Mouse (Mus musculus) embryonic facial prominence, embryonic 11.5 days (tissue): ENCODE measurements around the gene Ccdc149. TPM values are rescaled to one million over a fixed set of nuclear protein-coding genes. Genes with fewer than 3 reads are reported as not detected.

Source experiments
- ATAC-seq: fragments of 200-750 bp; cut with Nextera tagmentation; replicated peaks from 2 replicates; pipeline ENCODE4 v1.8.0; 2017; ENCODE audit warnings: low read depth; ENCODE audit not compliant: insufficient number of reproducible peaks, low FRiP score, low TSS enrichment
- DNase-seq: peaks from one replicate; pipeline ENCODE4 v3.0.0-alpha.2; 2015; ENCODE audit warnings: low spot score
- H3K27ac ChIP-seq: fragments of 300-500 bp; sonication (generic); replicated peaks from 2 replicates; pipeline ENCODE4 v1.5.1; 2014; ENCODE audit warnings: mild to moderate bottlenecking, low read depth, low read length, control low read depth
- H3K27me3 ChIP-seq: fragments of 300-500 bp; sonication (generic); 2 replicates; pipeline ENCODE4 v1.6.1; 2014; ENCODE audit warnings: mild to moderate bottlenecking, low read length, moderate library complexity, mixed read lengths; ENCODE audit not compliant: control insufficient read depth, insufficient read depth
- H3K36me3 ChIP-seq: fragments of 300-500 bp; sonication (generic); replicated peaks from 2 replicates; pipeline ENCODE4 v1.6.1; 2014; ENCODE audit warnings: low read depth, mild to moderate bottlenecking, low read length, moderate library complexity, mixed read lengths; ENCODE audit not compliant: control insufficient read depth, insufficient read depth
- H3K4me1 ChIP-seq: fragments of 300-500 bp; sonication (generic); 2 replicates; pipeline ENCODE4 v1.6.1; 2014; ENCODE audit warnings: low read length, mixed read lengths; ENCODE audit not compliant: control insufficient read depth, insufficient read depth
- H3K4me2 ChIP-seq: fragments of 300-500 bp; sonication (generic); 2 replicates; pipeline ENCODE4 v1.6.1; 2014; ENCODE audit warnings: low read depth, mild to moderate bottlenecking, control low read depth, low read length, moderate library complexity
- H3K4me3 ChIP-seq: fragments of 300-500 bp; sonication (generic); 2 replicates; pipeline ENCODE4 v1.5.1; 2014; ENCODE audit warnings: low read depth, low read length, control low read depth
- H3K9ac ChIP-seq: fragments of 300-500 bp; sonication (generic); replicated peaks from 2 replicates; pipeline ENCODE4 v1.6.1; 2014; ENCODE audit warnings: mild to moderate bottlenecking, control low read depth, low read length
- H3K9me3 ChIP-seq: fragments of 300-500 bp; sonication (generic); replicated peaks from 2 replicates; pipeline ENCODE4 v1.6.1; 2016; ENCODE audit warnings: mild to moderate bottlenecking, low read length, inconsistent platforms, mixed read lengths; ENCODE audit not compliant: control insufficient read depth
- WGBS: fragments of 180-500 bp; shearing (Covaris S2); extraction: QIAGEN DNeasy Blood & Tissue Kit; methylation state at CpG from one replicate; pipeline ENCODE4 v1.1.7; 2014; 5-methylcytosine and 5-hydroxymethylcytosine counted together
- polyA plus RNA-seq: library from polyadenylated mRNA; unstranded; fragments of >200 nt; fragmentation: Nextera tagmentation; extraction: Ambion mirVana; gene quantifications from 2 replicates; pipeline ENCODE4 v1.2.1, GENCODE M21; 2014

Gene Ccdc149
- polyA plus RNA-seq, 1 experiment from 2014 or later: 1.2 TPM

GRCm38 (mm10) chr5:52332120-52332519 is 139.2 kb downstream of the Ccdc149 start:
- no peak overlapping the region for H3K27ac ChIP-seq
- H3K36me3 ChIP-seq: no peaks in the 10 kb centered on the region
- ATAC-seq (no peak), DNase-seq (no peak)
- no peak overlapping the region for H3K4me3 ChIP-seq
- H3K4me2 ChIP-seq: no peak overlapping the region
- no peaks in the 10 kb centered on the region for H3K4me1 ChIP-seq
- no peak overlapping the region for H3K9ac ChIP-seq
- H3K27me3 ChIP-seq: no peaks in the 10 kb centered on the region
- WGBS: 30% methylated on average over 8 of the region's 8 CpGs
- no peaks in the 10 kb centered on the region for H3K9me3 ChIP-seq

Other genes with a start within 250 kb of the Ccdc149 start
- 0.31 and 0.38 TPM in 2 replicates for gene Sod3, start 107.7 kb downstream of the Ccdc149 start, polyA plus RNA-seq
- 1.8 and 1.9 TPM in 2 replicates for gene Lgi2, start 94.9 kb upstream of the Ccdc149 start, polyA plus RNA-seq
- 7.5 and 8.0 TPM in 2 replicates for gene Sepsecs, start 198.2 kb upstream of the Ccdc149 start, polyA plus RNA-seq